Mouse (Mus musculus) olfactory bulb, adult 2 months (tissue): ENCODE measurements around the gene Ttbk1. TPM values are rescaled to one million over a fixed set of nuclear protein-coding genes. Genes with fewer than 3 reads are reported as not detected.
A peak's percentile ranks its signal among the peaks of the same experiment; 100 is the strongest.

Experiments used
- H3K27ac ChIP-seq: fragments of 200-500 bp; 2 replicates; pipeline ENCODE4 v1.5.1; 2012; ENCODE audit warnings: low read depth, low read length; ENCODE audit not compliant: insufficient read depth
- H3K4me1 ChIP-seq: fragments of 200-500 bp; 2 replicates; pipeline ENCODE4 v1.6.1; 2012; ENCODE audit warnings: low read length; ENCODE audit not compliant: control insufficient read depth, insufficient read depth
- H3K4me3 ChIP-seq: fragments of 200-500 bp; 2 replicates; pipeline ENCODE4 v1.5.1; 2012; ENCODE audit warnings: mild to moderate bottlenecking, low read depth, low read length, moderate library complexity; ENCODE audit not compliant: insufficient read depth
- CTCF ChIP-seq: fragments of 200-500 bp; IDR thresholded peaks from 2 replicates; pipeline ENCODE4 v1.5.1; 2012; ENCODE audit warnings: low read depth, mild to moderate bottlenecking, low read length, moderate library complexity; ENCODE audit not compliant: insufficient read depth
- POLR2A ChIP-seq: fragments of 200-500 bp; IDR thresholded peaks from 2 replicates; pipeline ENCODE4 v1.6.1; 2012; ENCODE audit warnings: mild to moderate bottlenecking, low read depth, low read length, moderate library complexity; ENCODE audit not compliant: insufficient read depth
- WGBS: fragments of 180-500 bp; shearing (Covaris S2); methylation state at CpG from one replicate; pipeline ENCODE4 v1.1.7; 2018; 5-methylcytosine and 5-hydroxymethylcytosine counted together
- polyA plus RNA-seq: library from polyadenylated mRNA; stranded (reverse); fragments of >200 nt; gene quantifications from 2 replicates; pipeline ENCODE4 v1.2.4, GENCODE M21; 2012; ENCODE audit warnings: low replicate concordance; ENCODE audit not compliant: missing spikeins, insufficient read depth, insufficient read length

Gene Ttbk1
- polyA plus RNA-seq, 1 experiment, result not detected

DNA sequence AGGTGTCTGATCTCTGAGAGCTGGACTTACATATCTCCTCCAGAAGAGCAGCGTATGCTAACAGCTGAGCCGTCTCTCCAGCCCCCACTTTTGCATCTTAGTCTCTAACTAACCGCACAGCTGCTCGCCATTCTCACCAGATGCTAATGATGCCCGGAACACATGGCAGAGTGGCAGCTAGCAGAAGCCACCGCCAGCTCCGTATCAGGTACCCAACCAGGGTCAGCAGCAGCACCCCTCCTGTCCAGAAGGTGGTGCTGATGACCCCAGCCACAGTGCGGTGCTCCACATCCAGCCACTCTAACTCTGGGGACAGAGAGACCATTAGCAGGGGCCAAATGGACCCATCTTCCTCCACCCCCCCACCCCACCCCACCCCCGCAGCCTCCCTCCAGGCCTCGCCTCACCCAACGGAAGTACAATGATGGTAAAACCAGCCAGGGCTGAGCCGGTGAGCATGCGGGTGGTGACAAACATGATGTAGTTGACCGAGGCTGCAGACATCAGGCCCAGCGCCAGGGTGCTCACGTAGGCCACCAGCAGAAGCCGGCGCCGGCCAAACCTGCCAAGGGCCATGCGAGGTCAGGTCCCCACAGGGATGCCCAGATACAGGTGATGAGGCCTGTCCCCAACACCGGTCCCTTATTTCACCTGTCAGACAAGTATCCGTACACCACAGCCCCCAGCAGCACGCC lies 50.7 kb downstream of the Ttbk1 start:
- no peak overlapping the region for H3K4me3 ChIP-seq
- H3K4me1 ChIP-seq, result peaks cover 8% of the 10 kb centered on the region; the same call in 1 of the 2 replicates
- H3K27ac ChIP-seq, result no peak overlapping the region
- TF ChIP-seq POLR2A (no peak), CTCF (peak; percentile 22; the same call in 1 of the 2 replicates)
- WGBS, result 31% methylated on average over 23 of the region's 23 CpGs

DNA sequence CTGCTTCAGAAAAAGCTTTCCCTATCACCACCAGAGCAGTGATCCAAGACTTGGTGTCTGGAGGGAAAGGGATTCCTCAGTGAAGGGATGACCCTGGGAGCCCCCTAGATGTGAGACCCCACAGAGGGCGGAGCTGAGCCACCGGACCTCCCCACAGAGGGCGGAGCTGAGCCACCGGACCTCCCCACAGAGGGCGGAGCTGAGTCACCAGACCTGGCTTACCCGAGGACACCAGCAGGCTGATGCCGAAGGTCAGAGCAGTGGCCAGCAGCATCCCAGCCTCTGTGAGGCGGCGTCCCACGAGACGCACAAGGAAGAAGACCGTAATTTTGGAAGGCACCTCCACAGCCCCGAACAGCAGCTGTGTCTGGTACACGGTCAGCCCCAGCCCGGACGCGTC lies 53.8 kb downstream of the Ttbk1 start:
- Histone ChIP-seq H3K4me1 (peaks cover 11% of the 10 kb centered on the region; the same call in 1 of the 2 replicates), H3K27ac (no peak overlapping the region), H3K4me3 (no peak overlapping the region)
- WGBS, result 4% methylated on average over 17 of the region's 17 CpGs
- TF ChIP-seq POLR2A (no peak), CTCF (no peak)

DNA sequence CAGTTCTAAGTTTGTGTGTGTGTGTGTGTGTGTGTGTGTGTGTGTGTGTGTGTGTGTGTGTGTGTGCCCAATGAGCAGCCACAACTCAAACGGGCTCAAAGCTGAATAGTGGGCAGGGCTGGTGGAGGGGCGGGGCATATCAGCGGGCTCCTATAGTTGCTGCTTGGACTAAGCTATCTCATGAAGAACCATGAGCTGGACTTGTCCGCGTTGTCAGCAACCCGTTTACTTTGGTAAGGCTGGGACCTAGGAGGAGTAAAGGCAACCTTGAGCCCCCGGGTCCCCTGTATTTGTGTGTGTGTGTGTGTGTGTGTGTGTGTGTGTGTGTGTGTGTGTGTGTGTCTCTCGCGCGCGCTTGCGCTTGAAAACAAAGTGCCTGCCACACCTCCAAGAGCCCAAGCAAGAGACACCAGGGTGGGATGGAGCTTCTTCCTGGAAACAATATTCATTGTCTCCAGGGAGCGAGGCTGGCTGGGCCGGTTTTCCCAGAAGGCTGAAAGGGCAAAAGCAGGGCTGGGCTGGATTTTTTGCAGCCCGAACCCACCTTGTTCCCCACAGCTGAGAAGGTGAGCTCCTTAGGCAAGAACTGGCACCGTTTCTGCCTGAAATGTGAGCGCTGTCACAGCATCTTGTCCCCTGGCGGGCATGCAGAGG lies 58.6 kb downstream of the Ttbk1 start, which contains the start of gene Crip3:
Gene Crip3 (plus strand): TSS at position 166 of the 654 bp plus-strand sequence.
- WGBS, result 17% methylated on average over 18 of the region's 18 CpGs
- 0 out of 2 replicates have a peak, but pooled peaks cover 5% of the 10 kb centered on the region for H3K4me1 ChIP-seq
- no peak within 1 kb of the TSS for H3K4me3 ChIP-seq
- TF ChIP-seq POLR2A, result no peak
- no peak for TF ChIP-seq CTCF
- no peak within 1 kb of the TSS for H3K27ac ChIP-seq

DNA sequence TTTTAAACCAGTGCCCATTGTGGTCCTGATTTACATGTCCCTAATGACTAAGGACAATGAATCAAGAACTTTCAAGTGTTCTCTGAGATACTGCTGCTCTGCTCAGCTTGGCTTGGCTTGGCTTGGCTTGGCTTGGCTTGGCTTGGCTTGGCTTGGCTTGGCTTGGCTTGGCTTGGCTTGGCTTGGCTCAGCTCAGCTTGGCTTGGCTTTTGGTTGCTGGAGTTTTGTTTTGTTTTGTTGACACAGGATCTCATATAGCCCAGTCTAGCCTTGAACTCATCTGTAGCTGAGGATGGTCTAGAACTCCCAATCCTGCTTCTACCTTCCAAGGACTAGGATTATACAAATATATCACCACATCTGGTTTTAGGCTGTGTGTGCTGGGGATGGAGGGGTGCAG lies 61.0 kb downstream of the Ttbk1 start:
- Histone ChIP-seq H3K4me1 (0 out of 2 replicates have a peak, but pooled peaks cover 3% of the 10 kb centered on the region), H3K27ac (no peak overlapping the region), H3K4me3 (no peak overlapping the region)
- TF ChIP-seq CTCF, result no peak
- no peak for TF ChIP-seq POLR2A

DNA sequence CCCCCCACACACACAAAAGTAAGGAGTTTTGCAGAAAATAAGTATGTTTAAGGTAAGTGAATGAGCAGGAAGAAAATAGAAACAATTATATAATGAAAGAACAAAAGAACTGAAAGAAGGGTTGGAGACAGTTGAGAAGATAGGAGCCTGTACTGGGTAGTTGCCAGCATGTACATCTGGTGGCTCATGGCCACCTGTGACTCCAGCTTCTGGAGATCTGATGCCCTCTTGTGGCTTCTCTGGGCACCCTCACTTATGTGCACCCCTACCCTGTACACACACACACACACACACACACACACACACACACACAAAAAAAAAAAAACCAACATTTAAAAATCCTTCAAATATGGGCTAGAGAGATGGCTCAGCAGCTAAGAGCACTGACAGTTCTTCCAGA lies 67.8 kb downstream of the Ttbk1 start:
- no peaks in the 10 kb centered on the region for H3K4me1 ChIP-seq
- TF ChIP-seq POLR2A (no peak), CTCF (no peak)
- no peak overlapping the region for H3K4me3 ChIP-seq
- no peak overlapping the region for H3K27ac ChIP-seq

DNA sequence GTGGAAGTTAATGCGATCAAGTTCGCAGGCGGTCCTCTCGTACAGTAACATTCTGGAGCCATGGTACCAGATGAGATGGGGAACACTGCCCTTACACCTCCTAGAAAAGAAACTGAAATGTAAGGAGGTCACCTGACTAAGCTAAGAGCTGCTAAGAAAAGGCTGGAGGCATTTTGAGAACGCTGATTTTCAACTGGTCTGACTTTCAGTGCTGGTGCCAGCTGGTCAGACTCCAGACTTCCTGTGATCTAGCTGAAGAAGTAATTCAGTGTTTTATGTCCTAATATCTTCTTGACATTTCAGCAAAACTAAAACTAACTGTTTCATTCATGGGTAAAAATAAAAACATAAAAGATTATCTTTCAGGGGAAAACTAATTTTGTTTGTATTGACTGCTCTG lies 68.8 kb downstream of the Ttbk1 start:
- TF ChIP-seq CTCF (no peak), POLR2A (no peak)
- H3K4me3 ChIP-seq, result no peak overlapping the region
- WGBS, result 39% methylated on average over 5 of the region's 5 CpGs
- no peak overlapping the region for H3K27ac ChIP-seq
- no peaks in the 10 kb centered on the region for H3K4me1 ChIP-seq

DNA sequence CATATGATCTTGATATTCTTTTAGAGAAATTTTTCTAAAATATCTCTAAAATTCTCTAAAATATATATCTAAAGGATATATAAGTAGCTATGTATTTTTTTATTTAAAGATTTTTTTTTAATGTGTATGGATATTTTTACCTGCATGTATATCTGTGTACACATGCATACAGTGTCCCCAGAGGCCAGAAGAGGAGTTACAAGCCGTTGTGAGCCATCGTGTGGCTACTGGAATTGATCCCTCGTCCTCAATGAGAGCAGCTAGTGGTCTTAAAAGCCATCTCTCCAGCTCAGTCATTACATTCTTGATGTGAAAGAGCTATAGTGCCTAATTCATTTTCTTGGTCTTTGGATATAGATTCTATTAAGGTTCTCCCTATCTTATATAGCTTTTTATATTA lies 79.0 kb downstream of the Ttbk1 start:
- Histone ChIP-seq H3K27ac (no peak overlapping the region), H3K4me1 (no peaks in the 10 kb centered on the region), H3K4me3 (no peak overlapping the region)
- WGBS, result 19% methylated on average over 3 of the region's 3 CpGs
- TF ChIP-seq POLR2A (no peak), CTCF (no peak)

DNA sequence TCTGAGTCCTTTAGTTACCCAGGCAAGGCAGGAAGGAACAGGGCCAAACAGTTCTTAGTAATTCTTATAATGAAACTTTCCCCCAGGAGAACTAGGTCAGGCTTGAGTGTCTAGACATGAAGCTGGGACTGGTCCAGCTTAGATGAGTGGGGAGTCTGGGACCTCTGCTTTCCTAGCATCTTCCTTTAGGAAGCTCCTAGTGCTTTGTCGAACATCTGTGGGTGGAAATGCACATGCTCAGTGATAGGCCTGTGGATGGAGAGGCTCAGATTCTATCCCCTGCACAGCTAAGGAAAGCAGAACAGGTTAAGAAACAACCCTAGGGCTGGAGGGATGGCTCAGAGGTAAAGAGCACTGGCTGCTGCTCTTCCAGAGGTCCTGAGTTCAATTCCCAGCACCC lies 92.8 kb downstream of the Ttbk1 start:
- no peak overlapping the region for H3K27ac ChIP-seq
- 30% methylated on average over 1 of the region's 1 CpGs for WGBS
- no peak overlapping the region for H3K4me3 ChIP-seq
- no peaks in the 10 kb centered on the region for H3K4me1 ChIP-seq
- TF ChIP-seq CTCF, result no peak
- TF ChIP-seq POLR2A, result no peak

DNA sequence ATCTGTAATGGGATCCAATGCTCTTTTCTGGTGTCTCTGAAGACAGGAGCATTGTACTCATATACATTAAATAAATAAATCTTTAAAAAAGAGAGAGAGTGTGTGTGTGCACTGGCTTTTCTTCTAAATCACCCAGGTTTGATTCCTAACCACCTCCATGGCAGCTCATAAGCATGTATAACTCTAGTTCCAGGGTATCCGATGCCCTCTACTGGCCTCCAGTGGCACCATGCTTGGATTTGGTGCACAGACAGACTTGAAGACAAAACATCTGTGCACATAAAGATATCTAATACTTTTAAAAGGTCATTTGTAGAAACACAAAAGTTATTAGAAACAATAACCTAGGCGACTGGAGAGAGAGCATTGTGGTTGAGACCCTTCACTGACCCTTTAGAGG lies 94.5 kb downstream of the Ttbk1 start:
- no peak overlapping the region for H3K4me3 ChIP-seq
- no peak for TF ChIP-seq CTCF
- no peak for TF ChIP-seq POLR2A
- H3K4me1 ChIP-seq, result no peaks in the 10 kb centered on the region
- 43% methylated on average over 2 of the region's 2 CpGs for WGBS
- no peak overlapping the region for H3K27ac ChIP-seq

Other genes with a start within 250 kb of the Ttbk1 start
- gene Polr1c, start 239.6 kb downstream of the Ttbk1 start, polyA plus RNA-seq, result not detected in 2 replicates
- not detected in 2 replicates for gene Yipf3, start 239.6 kb downstream of the Ttbk1 start, polyA plus RNA-seq
- not detected in 2 replicates for gene Lrrc73, start 234.1 kb downstream of the Ttbk1 start, polyA plus RNA-seq
- not detected in 2 replicates for gene Tjap1, start 204.6 kb downstream of the Ttbk1 start, polyA plus RNA-seq
- gene Dlk2, start 190.3 kb downstream of the Ttbk1 start, polyA plus RNA-seq, result not detected in 2 replicates
- not detected in 2 replicates for gene Abcc10, start 159.3 kb downstream of the Ttbk1 start, polyA plus RNA-seq
- not detected in 2 replicates for gene Zfp318, start 103.9 kb downstream of the Ttbk1 start, polyA plus RNA-seq
- gene Crip3, start 58.7 kb downstream of the Ttbk1 start, polyA plus RNA-seq, result not detected in 2 replicates
- not detected in 2 replicates for gene Slc22a7, start 49.2 kb downstream of the Ttbk1 start, polyA plus RNA-seq
- gene Dnph1, start 9.0 kb upstream of the Ttbk1 start, polyA plus RNA-seq, result not detected in 2 replicates
- gene Cul9, start 58.7 kb upstream of the Ttbk1 start, polyA plus RNA-seq, result not detected in 2 replicates
- not detected in 2 replicates for gene Srf, start 68.5 kb upstream of the Ttbk1 start, polyA plus RNA-seq
- gene Ptk7, start 141.8 kb upstream of the Ttbk1 start, polyA plus RNA-seq, result not detected in 2 replicates
- not detected in 2 replicates for gene Klc4, start 158.3 kb upstream of the Ttbk1 start, polyA plus RNA-seq
- not detected in 2 replicates for gene Mrpl2, start 158.6 kb upstream of the Ttbk1 start, polyA plus RNA-seq
- gene Cul7, start 162.7 kb upstream of the Ttbk1 start, polyA plus RNA-seq, result not detected in 2 replicates
- gene Rrp36, start 186.7 kb upstream of the Ttbk1 start, polyA plus RNA-seq, result not detected in 2 replicates
- gene Mea1, start 191.1 kb upstream of the Ttbk1 start, polyA plus RNA-seq, result not detected in 2 replicates
- not detected in 2 replicates for gene Klhdc3, start 193.2 kb upstream of the Ttbk1 start, polyA plus RNA-seq
- gene Ppp2r5d, start 217.4 kb upstream of the Ttbk1 start, polyA plus RNA-seq, result 293 TPM in 1 of 2 replicates, not detected in the other
- not detected in 2 replicates for gene Pex6, start 223.8 kb upstream of the Ttbk1 start, polyA plus RNA-seq
- not detected in 2 replicates for gene Gnmt, start 241.5 kb upstream of the Ttbk1 start, polyA plus RNA-seq